ENCODE assay signal across 24 mouse cellular contexts in genomic region chr9:118883150-118883549, GRCm38 (mm10).
"Had no signal": no experiment of that assay in that cellular context is flagged by ENCODE, and none has a peak within 500 bp of the region (broad histone marks: within the 10 kb centered on the region; RNA-seq: fewer than 3 reads in every experiment).

No protein-coding gene starts in this region.

- H3K27me3 ChIP-seq: heart, embryonic 13.5 days; heart, embryonic 15.5 days; hindbrain, embryonic 13.5 days; hindbrain, embryonic 15.5 days; limb, embryonic 13.5 days; limb, embryonic 15.5 days; liver, embryonic 12.5 days had no signal

- H3K4me1 ChIP-seq: hindbrain, embryonic 13.5 days; hindbrain, embryonic 15.5 days; limb, embryonic 13.5 days; liver, embryonic 12.5 days had no signal

- H3K4me2 ChIP-seq: heart, embryonic 11.5 days; heart, embryonic 13.5 days; heart, embryonic 15.5 days; hindbrain, embryonic 13.5 days; hindbrain, embryonic 15.5 days; limb, embryonic 13.5 days; limb, embryonic 15.5 days; liver, embryonic 12.5 days had no signal

- DNase-seq: gastrocnemius, postnatal 25 days; heart, adult 11 months; heart, adult 2 months; heart, postnatal 14 days; heart, postnatal 36 days; kidney, adult 18-20 months; kidney, adult 8-10 months; kidney, postnatal 10 days; kidney, postnatal 25 days; kidney, postnatal 4 days; layer of hippocampus, adult 9-11 months; layer of hippocampus, postnatal 36 days; left cerebral cortex, postnatal 4 days had no signal

- ATAC-seq: hindbrain, postnatal 0 days; intestine, embryonic 16.5 days; liver, embryonic 12.5 days had no signal

- H3K36me3 ChIP-seq: hindbrain, embryonic 13.5 days; hindbrain, embryonic 15.5 days; liver, embryonic 12.5 days had no signal

- H3K4me3 ChIP-seq: heart, adult 2 months; heart, embryonic 13.5 days; heart, embryonic 15.5 days; hindbrain, embryonic 13.5 days; hindbrain, embryonic 15.5 days; limb, embryonic 13.5 days; limb, embryonic 15.5 days; liver, embryonic 12.5 days had no signal

- H3K9me3 ChIP-seq: heart, embryonic 13.5 days; heart, embryonic 15.5 days; hindbrain, embryonic 13.5 days; hindbrain, embryonic 15.5 days; limb, embryonic 13.5 days; limb, embryonic 15.5 days; liver, embryonic 12.5 days had no signal

- H3K27ac ChIP-seq: heart, adult 2 months; heart, embryonic 13.5 days; heart, embryonic 15.5 days; hindbrain, embryonic 13.5 days; hindbrain, embryonic 15.5 days; hindbrain, postnatal 0 days; limb, embryonic 13.5 days; limb, embryonic 15.5 days; liver, embryonic 12.5 days; liver, embryonic 14.5 days had no signal

- H3K9ac ChIP-seq: heart, embryonic 13.5 days; heart, embryonic 15.5 days; hindbrain, embryonic 13.5 days; hindbrain, embryonic 15.5 days; limb, embryonic 13.5 days; limb, embryonic 15.5 days; liver, embryonic 12.5 days; liver, embryonic 14.5 days had no signal
